Mouse (Mus musculus): ENCODE measurements at regions not wholly inside any gene's neighbourhood (a gene's known extent, or its start where the extent isn't known, plus 50 kb on each side); places are given as distances from the start of the nearest gene placed in this dataset.
"Not testable (repeated sequence)": the region's sequence is repeated elsewhere in the genome, so short reads cannot be mapped to it uniquely, and the experiment has no call there.

DNA sequence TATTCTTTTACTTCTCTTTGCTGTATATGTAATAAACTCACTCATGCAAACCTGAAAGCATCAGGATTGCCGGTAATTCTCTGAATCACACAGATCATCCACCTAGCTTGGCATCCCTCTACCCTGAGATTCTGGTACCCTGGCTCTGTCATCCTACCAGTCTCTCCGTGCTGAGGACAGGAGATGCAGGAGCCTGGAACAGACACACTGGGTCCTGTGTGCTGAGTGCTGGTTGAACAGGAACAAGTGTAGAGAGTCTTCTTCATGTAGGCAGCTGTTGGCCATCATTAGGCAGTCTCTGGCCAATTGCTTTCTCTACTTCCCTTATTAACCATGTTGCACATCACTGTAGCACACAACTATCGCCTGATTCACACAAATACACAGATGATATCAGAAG is 59.0 kb upstream of the Nmnat3 start:
- no peaks in the 10 kb centered on the region for H3K36me3 ChIP-seq (ENCODE audit: control insufficient read depth, insufficient read depth, low read length)
- no peaks in the 10 kb centered on the region for H3K27me3 ChIP-seq (ENCODE audit: control insufficient read depth, insufficient read depth, low read depth, low read length)
- H3K9ac ChIP-seq (ENCODE audit: low read depth, low read length): no peak overlapping the region
- H3K4me2 ChIP-seq (ENCODE audit: low read length): no peak overlapping the region
- H3K4me3 ChIP-seq (ENCODE audit: low read depth, low read length): no peak overlapping the region
- H3K27ac ChIP-seq (ENCODE audit: low read length): no peak overlapping the region
- ATAC-seq: no peak
- 88% methylated on average over 3 of the region's 3 CpGs for WGBS
- H3K4me1 ChIP-seq (ENCODE audit: control insufficient read depth, insufficient read depth, low read length): no peaks in the 10 kb centered on the region
- no peaks in the 10 kb centered on the region for H3K9me3 ChIP-seq (replicated peaks; ENCODE audit: control insufficient read depth, low read length, poor library complexity, severe bottlenecking)

- Histone ChIP-seq H3K27ac (ENCODE audit: low read length) (no peak overlapping the region), H3K4me2 (ENCODE audit: low read length) (no peak overlapping the region), H3K27me3 (ENCODE audit: control insufficient read depth, insufficient read depth, low read depth, low read length) (no peaks in the 10 kb centered on the region), H3K36me3 (ENCODE audit: control insufficient read depth, insufficient read depth, low read length) (no peaks in the 10 kb centered on the region), H3K9me3 (replicated peaks; ENCODE audit: control insufficient read depth, low read length, poor library complexity, severe bottlenecking) (no peaks in the 10 kb centered on the region), H3K4me1 (ENCODE audit: control insufficient read depth, insufficient read depth, low read length) (no peaks in the 10 kb centered on the region), H3K9ac (ENCODE audit: low read depth, low read length) (no peak overlapping the region), H3K4me3 (ENCODE audit: low read depth, low read length) (no peak overlapping the region)
- ATAC-seq: no peak
- 60% methylated on average over 7 of the region's 7 CpGs for WGBS
These were observed 58.3 kb upstream of the Nmnat3 start for GRCm38 (mm10) chr9:98228907-98229306.

DNA sequence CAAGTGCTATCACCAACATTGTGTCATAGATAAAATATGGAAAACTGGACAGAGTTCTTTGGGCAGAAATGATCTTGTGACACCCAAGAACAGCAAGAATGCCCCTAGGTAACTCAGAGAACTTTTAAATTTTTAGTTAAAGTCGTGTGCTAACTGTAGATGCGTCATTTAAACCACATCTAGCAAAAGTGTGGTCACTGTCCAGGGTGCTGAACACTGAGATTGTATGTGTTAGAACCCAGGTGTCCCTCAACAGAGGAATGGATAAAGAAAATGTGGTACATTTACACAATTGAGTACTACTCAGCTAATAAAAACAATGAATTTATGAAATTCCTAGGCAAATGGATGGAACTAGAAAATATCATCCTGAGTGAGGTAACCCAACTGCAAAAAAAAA is 52.5 kb upstream of the Nmnat3 start:
- H3K4me1 ChIP-seq (ENCODE audit: control insufficient read depth, insufficient read depth, low read length); H3K9ac ChIP-seq (ENCODE audit: low read depth, low read length); H3K9me3 ChIP-seq (replicated peaks; ENCODE audit: control insufficient read depth, low read length, poor library complexity, severe bottlenecking); ATAC-seq; H3K27me3 ChIP-seq (ENCODE audit: control insufficient read depth, insufficient read depth, low read depth, low read length); H3K27ac ChIP-seq (ENCODE audit: low read length); H3K4me2 ChIP-seq (ENCODE audit: low read length); H3K4me3 ChIP-seq (ENCODE audit: low read depth, low read length); H3K36me3 ChIP-seq (ENCODE audit: control insufficient read depth, insufficient read depth, low read length): not testable (repeated sequence)
- 64% methylated on average over 2 of the region's 2 CpGs for WGBS
